Mouse (Mus musculus) right cerebral cortex, adult 2 months (tissue): ENCODE measurements around the gene Slc7a11.
A peak's percentile ranks its signal among the peaks of the same experiment; 100 is the strongest.

ENCODE experiments used
- DNase-seq, 2 experiments: peaks; one replicate each; pipeline ENCODE4 v3.0.0; 2021 to 2022; ENCODE audit warnings: low spot score in 2 of 2

Gene Slc7a11

DNA sequence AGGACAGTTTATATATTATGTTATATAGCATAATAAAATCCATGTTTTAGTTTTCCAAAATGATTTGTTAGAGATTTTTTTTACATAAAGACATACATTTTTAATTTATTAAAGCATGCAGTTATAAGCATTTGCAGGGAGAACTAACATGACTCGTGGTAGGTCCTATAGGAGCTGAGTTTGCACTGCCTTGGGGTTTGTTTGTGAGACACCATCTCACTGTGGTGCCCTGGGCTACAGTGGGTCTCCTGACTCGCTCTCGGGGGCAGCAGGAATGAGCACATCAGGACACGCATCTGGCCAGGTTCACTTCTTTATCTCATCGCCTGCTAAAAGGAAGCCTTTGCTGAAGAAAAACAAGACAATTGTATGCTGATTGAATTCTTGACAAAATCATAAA is 257.0 kb downstream of the Slc7a11 start:
- no peak for DNase-seq

DNA sequence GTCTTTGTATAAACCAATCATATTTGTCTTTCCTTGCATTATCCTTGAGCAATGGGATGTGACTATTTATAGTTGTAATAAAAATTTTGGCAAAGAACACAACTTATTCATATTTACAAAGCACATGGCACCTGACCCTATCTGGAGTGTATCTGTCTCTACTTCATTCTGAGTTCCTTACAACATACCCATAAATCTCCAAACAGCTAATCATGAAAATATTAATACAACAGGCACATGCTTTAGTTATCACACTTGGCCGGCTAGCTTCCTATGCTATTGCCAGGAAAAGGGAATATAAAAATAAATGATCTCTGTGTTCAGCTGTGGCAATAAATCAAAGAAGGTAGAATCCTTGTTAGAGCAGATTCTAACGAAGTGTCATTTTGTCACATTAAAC is 257.5 kb downstream of the Slc7a11 start:
- DNase-seq: no peak

DNA sequence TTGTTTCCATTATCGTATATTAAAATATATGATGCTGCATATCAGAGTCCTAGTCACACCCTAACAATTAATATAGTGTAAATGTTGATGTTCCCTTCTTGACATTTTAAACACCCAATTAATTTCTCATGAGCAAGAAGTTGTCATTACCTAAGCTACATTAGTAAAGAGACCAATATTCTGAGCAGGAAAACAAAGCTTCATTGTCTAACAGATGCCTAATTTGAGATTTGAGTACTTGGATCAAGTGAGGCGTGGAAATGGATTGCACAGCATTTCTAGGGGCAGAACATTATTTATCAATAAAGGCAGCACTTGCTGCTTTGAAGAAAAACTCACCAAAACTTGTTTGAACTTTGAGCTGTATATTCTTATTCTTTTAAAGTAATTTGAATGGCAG is 282.7 kb downstream of the Slc7a11 start:
- no peak for DNase-seq

DNA sequence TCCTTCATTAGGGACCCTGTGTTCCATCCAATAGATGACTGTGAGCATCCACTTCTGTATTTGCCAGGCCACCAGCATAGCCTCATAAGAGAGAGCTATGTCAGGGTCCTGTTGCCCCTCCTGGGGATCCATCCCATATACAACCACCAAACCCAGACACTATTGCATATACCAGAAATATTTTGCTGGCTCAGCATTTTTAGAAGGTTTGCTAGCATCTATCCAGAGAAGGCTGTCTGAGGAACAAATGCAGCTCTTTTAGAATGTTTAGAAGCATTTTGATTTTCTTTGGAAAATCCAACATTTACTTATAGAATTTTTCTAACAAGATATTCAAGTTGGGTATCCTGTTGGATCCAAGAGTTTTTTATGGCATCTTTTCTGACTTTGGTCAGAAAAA is 299.3 kb downstream of the Slc7a11 start:
- DNase-seq: no peak

DNA sequence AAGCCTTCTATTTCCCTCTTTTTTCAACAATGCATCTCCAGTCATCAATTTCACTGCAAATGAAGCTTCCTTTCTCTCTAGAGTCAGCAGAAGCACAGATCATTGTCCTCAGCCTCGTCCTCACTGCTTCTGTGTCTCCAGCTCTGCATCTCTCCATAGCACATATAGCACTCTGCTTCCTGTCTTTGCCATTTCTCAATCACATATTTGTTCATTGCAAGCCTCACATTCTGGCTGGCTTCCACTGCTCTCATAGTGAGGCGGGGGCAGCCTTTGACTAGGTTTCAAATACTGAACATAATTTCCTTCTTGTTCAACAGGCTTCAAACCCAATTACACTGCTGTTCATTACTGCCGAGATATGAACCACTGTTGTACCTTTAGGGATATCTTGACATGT is 305.1 kb downstream of the Slc7a11 start:
- DNase-seq: no peak

DNA sequence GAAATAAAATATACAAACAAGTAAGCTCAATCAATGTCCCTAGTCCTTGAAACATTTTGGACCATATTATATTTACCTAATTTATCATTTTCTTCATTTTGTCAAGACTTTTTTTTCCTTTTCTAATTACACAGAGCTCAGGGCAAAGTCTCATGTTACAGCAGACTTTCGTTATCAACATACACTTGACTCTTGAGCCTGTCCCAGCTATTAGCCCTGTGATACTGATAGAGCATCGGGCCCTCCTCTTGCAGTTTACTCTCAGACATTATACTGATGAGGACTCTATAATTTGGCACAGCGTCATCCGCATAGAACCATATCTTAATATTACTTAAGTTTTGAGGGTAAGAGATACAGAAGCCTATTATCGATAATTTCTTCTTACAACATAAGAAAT is 311.2 kb downstream of the Slc7a11 start:
- no peak for DNase-seq

DNA sequence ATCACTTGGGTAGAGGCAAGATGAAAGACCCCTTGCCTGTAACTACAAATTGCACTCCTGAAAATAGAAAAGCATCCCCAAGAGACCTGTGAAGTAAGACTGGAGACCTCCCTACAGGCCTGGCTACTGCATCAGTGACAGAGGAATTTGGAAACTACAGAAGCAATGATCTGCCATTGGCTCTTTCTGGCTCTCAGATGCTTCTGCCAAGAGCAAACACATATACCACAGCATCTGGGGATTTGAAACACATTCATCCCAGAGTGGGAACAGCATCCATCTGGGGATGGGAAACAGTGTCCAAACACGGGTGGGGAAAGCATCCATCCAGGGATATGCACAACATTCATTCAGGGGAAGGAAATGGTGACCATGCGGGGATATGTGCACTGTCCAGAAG is 313.1 kb downstream of the Slc7a11 start:
- DNase-seq: no peak

DNA sequence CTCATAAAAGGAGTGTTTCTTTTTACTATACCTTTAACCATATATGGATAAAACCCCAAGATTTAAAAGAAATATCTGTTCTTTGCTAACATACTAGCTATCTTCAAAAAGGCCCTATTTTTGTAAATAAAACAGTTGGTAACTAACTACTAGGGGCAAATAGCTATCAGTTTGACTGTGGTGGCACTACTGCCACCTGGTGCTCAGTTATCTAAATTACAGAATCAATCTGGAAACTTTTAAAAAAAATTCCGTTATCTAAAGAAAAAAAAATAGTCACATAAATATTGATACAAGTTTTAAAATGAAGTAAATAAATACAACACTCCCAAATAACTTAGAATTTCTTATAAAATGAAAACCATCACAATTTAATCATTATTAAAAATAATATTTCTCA is 322.4 kb downstream of the Slc7a11 start:
- DNase-seq: peak in 1 of 2 experiments; percentile 10

DNA sequence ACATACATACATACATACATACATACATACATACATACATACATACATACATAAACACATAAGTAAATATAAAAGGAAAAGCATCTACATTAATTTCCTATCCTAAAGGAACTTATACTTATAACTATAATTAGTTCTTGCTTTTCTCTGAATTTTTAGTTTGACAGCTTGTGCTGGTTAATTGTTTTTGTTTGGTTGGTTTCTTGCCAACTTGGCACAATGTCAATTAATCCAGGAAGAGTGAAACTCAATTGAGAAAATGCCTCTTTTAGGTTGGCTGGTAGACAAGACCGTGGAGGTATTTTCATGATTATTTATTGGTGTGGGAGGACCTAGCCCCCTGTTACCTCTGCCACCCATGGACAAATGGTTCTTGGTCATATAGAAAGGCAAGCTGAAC is 327.1 kb downstream of the Slc7a11 start:
- peak in 1 of 2 experiments; percentile 10 for DNase-seq

DNA sequence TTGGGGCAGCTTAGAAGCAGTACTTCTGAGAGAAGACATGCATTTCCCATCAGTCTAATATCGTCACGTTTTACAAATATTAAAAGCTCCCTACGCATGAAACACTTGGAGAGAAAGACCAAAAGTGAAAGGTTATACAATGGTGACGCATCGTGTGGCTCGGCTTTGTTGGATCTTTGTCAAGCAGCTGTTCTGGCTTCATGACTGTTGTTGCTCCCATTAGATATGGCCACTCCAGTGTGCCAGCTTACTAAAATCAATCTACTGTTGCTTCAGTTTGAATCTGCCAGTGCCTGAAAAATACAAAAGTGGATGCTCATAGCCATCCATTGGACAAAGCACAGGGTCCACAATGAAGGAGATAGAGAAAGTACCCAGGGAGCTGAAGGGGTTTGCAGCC is 337.9 kb downstream of the Slc7a11 start:
- no peak for DNase-seq

DNA sequence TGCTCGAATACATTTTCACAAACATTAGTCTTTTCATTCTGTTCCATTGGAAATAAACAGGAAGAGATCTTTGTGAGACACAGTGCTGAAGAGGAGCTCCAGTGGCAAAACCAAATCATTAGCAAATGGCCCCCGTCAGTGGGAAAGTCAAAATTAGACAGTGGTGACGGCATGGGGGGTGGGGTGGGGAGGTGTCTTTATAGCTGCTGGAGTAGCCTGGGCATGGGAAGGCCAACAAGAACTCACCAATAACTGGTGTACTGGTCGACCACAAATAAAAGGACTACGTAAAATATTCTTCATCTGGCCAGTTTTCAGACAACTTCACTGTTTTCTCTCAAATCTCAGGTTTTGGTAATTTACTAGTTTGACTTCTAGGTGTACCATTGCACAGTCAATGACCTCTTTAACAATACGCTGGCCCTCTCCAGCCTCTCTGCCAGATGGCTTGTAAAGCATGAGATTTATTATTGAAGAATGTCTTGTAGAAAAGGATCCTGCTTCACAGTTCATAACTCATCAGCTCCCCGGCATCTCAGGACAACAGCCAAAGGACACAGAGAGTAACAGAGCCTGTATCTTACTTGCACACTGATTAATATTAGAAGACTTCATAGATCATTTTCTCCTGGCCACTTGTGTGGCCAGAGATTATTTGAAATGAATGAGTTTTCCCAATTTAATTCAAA is 348.9 kb downstream of the Slc7a11 start:
- DNase-seq: no peak

DNA sequence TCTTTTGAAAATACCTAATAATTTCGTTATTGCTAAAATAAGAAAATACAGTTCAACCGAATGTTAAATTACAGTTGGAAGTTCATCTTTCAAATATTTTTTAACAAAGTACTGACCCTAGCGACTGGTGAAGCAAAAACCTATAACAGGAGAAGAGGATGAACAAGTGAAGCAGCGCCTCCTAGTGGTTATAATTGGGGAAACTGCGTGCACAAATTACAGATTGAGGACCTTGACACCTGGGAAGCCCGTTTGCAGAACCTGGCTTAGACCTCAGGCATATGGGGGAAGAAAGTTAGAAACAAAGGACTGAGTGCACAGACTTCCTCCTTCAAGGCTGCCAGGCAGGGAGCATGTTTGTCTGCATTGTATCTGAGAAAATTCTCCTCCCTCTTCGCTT is 366.4 kb downstream of the Slc7a11 start:
- peak; percentile 57 to 63 for DNase-seq

DNA sequence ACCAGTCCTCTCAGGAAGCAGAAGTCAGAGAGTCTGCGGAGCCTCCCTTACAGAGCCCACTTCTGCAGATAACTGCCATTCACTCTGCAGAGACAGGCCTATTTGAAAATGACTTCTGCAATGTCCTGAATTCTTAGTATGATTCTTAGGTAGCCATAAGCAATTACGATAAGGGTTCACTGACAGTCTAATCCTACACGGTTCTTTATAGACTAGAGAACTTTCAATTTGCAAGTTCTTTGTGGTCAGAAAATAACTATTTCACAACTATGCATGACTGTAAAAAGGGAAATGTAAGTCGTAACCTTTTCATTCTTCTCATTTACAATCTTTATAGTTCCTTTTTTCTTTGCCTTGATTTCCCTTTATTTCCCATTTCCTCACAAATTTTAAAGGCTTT is 380.0 kb downstream of the Slc7a11 start:
- DNase-seq: no peak

DNA sequence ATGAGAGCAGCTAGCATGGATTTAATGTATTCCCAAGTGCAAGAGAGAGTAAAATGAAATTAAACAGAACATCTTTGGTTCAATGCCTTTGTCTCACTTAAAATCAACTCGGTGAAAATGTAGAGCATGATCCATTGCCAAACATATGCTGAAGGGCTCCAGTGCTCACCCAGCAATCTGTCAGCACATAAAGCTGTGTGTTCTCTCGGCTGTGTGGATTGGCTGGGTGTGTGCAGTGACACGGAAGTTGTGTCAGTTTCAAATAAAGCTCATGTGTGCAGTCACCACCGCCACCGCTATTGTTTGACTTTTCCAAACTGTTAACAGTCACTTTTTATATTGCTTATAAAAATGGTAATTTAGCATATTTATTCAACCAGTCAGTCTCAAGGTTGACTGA is 398.7 kb downstream of the Slc7a11 start:
- DNase-seq: no peak

DNA sequence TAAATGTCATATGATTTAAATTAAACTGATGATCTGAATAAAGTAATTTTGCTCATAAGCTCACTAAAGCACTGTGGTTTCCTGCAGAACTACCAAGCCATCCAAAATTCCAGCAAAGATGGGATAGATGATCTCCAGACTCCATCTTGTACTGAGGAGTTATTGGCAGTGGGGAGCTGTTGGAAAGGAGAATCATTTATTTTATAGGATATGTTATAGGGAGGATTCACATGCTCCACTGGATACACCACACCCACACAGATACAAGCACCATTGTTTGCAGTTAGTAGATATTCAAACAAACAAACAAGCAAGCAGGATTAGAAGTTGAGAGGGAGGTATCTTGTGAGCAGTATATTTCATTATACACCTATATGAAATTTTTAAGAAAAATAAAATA is 399.3 kb downstream of the Slc7a11 start:
- DNase-seq: no peak

DNA sequence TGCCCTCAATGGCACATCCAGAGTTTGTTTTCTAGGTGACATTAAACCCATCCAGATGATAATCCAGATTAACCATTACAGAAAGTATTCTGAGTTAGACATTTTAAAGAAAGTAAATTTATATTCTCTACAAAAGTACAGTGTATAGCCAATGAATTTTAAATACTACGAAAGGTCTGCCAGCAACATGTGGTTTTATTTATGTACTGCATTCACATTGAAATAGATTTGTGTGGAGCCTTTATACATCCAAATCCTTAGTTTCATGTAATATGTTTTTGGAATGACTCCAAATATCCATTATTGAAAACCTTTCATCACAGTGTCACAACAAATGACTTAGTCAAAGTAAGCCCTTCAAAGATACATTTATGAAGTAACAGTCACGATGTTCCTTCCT is 402.3 kb downstream of the Slc7a11 start:
- no peak for DNase-seq

DNA sequence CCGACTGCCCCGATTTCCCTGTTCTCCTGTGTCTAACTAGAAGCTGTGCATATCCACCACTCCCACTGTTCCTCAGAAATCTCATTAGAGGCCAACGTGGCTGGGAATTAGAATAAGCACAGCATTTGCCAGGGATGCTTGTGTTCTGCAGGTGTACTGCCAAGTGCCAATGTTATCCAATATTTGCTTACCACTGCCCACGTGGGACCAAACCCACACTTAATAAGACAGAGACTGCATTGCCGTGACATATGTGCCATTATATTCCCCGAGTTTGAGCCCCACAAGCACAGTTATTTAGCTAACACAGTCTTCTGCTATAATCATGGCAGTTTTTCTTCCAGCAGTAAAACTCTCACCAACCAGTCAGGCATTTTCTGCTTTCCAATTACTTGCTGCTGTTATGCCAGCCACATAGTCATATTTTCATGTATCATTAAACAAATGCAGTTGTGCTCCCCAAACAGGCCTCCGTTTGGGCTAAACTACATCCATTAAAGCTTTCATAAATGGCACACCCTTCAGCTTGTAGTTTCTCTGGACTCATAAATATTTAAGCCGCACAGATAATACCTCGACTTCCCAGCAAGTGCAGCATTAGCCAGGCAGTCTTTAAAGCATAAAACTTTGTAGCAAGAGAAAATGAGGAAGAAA is 407.4 kb downstream of the Slc7a11 start:
- no peak for DNase-seq

DNA sequence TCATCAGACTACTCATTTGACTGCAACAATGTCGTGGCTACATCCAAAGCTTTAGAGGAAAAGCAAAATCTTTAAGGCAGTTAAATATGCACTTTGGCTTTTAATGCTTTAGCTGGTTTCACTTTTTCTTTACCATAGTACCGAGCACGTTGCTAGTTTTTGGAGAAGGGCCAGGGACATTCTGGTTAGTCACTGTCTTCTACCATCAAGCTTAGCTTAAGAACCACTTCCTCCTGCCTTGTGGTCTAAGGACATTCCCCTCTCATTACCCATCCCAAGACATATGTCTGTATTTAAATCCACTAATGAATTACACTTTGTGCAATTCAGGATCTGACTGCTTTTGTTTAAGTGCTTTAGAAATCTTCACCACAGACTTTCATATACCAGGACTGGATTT is 410.1 kb downstream of the Slc7a11 start:
- DNase-seq: no peak

DNA sequence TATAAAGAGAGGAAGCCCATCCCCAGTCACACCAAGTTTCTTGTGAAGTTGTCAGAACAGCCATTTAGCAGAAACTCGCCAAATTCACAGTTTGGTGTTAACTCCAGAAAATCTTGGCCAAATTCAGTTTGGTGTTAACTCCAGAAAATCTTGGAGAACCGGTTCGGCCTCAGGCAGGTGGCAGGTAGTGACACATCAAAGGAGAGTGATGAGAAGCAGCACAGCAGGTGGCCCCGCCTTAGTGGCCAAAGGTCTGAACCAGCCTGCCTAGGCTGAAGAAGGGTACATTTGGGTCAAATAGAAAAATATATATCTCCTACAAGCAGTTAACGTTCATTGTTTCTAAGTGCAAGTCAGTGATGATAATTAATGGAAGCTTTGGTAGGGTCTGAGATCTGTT is 417.4 kb downstream of the Slc7a11 start:
- no peak for DNase-seq

DNA sequence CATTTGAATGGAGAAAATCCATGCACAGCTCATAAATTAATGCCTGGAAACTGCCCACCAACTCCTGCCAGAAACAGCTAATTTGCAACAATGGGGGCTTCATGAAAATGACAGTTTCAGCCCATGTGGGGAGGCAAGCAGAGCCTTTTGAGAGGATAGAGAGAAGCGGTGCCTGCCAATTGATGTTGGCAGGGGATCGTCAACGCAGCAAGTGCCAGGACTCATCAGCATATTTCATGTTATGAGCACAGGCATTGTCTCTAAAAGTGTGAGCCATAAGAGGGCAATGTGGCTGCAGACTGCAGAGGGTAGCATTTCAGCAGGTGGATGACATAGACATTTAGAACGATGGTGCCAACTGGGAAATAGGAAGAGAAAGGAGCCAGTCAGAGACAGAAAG is 429.0 kb downstream of the Slc7a11 start:
- DNase-seq: peak; percentile 5 to 17

DNA sequence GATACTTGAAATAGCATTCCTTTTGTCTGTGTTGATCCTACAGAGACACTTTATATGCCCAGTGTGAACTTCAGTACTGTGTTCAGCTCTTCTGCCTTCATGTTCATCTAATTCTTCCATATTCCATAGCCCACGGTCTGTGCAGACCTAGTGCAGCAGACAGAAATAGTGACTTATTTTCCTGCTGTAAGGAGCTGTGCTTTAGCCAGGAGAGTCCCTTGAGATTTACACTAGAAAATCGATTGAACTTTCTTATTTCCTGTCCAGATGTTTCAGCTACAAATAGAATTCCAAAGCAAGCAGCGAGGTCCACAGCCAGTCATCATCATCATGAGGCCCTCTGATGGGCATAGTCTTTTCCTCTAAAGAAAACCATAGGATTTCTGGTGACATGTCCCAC is 431.4 kb downstream of the Slc7a11 start:
- DNase-seq: no peak

DNA sequence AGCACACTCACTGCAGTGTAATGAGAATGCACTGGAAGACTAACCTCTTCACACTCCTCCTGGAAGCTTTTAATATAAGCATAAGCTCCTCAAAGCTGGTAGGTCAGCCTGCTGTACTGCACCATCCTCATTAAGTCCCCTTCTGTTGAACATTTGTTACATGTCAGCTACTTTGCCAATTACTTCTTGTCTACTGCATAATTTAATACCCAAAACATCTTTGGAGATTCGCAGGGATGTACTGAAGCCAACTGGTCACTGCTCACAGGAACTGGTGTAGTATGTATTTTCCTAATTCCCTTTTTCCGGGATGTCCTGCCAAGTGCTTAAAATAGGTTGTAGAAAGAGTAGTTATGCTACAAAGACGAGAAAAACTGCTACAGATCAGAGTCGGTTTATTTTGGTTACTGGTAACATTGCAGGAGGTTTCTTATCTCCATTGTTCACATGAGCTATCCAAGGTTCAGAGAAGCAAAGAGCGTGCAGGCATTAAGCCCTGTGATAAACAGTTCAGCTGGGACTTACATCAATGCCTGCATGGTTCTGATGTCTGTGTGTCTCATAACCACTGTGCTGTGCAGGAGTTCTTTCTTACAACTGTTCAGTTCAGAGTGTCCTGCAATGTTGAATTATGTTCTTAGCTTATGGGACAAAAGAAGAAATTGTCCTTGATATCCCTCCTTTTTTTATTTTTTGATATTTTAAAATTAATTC is 439.3 kb downstream of the Slc7a11 start:
- DNase-seq: no peak

DNA sequence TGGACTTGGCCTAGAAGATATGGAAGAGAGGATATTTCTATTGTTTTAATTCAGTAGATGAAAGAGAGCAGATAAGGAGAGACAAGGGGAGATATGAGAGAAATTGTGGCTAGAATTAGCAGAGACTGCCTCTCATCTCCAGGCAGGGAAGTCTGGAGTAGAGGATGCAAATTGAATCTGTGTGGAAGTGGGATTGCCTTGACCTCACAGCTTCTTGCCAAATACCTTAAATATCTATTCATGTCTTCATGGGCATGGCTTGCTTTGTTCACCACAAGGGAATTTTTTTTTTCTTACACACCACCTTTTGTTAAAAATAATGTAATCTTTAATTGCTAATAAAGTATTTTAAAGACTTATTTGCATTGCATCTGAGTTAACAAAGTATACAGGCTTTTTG is 441.3 kb downstream of the Slc7a11 start:
- DNase-seq: no peak
